Mouse (Mus musculus) left cerebral cortex, postnatal 4 days (tissue): Measurements from ENCODE around the gene Fam204a. TPM values are rescaled to one million over a fixed set of nuclear protein-coding genes. Genes with fewer than 3 reads are reported as not detected.

Source experiments
- DNase-seq: peaks from one replicate; pipeline ENCODE4 v3.0.0-alpha.2; 2022
- intact Hi-C: fragments of 180-260 bp; cut with DNase I; formaldehyde crosslinking; loops from one replicate; pipeline ENCODE4 v1.15.1; 2025
- total RNA-seq, 2 experiments: library from RNA; stranded (reverse); gene quantifications; 2 replicates each; pipeline ENCODE4 v1.2.3; 2021

The Fam204a gene
- total RNA-seq, 2 experiments from 2014 or later, result 34.8 to 36.3 TPM

DNA sequence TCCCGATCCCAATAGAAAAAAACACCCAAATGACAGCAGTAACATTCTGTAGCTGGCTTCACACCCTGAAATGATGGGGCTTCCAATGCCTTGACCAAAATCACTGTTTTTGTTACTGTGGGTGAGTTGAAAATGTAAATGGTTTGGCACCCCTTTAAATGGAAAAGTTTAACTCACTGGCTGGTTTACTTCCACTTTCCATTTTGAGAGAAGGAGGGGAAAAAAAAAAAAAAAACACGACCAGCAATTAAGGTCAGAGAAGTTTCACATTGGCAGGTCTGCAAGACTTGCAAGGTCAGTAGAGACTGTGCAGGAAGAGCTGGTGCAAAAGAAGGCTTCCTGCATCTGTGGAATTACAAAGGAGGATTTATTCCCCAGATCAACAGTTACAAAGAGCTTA, 61.1 kb downstream of the Fam204a start:
- DNase-seq, result no peak
- intact Hi-C loops, result no loop called here

- intact Hi-C loops, result no loop called here
- peak; percentile 53 for DNase-seq
Measured at GRCm38 (mm10) chr19:60160611-60161274, 65.8 kb downstream of the Fam204a start.

DNA sequence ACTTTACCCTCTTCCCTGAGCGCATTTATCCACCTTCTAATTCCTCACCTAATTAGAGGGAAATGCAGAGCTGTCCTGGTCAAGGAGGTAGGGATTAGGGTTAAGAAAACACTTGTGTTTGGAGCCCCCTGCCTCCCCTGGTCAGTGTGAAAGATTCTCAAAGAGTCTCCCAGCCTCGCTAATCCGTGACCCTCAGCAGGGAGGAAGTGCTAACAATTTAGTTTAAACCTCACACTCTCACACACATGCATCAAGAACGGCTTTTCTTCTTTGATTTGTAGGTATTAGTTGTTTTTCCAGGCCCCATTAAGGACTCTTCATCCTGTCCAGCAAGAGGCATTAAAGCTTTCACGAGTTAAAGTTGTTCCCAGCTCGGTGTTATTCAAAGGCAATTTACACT, 66.7 kb downstream of the Fam204a start:
- DNase-seq, result no peak
- intact Hi-C loops, result loop anchor here (10.0 kb wide), 1 partner anchor 145 kb away; no protein-coding TSS in a partner anchor

GRCm38 (mm10) chr19:60155266-60155665, 71.2 kb downstream of the Fam204a start:
- intact Hi-C loops, result loop anchor here (10.0 kb wide), 1 partner anchor 150 kb away; no protein-coding TSS in a partner anchor

GRCm38 (mm10) chr19:60153096-60153495, 73.4 kb downstream of the Fam204a start:
- intact Hi-C loops, result loop anchor here (10.0 kb wide), 1 partner anchor 152 kb away; no protein-coding TSS in a partner anchor
- DNase-seq, result no peak

More at GRCm38 (mm10) chr19:60155266-60155665, 71.2 kb downstream of the Fam204a start:
- no peak for DNase-seq

- DNase-seq, result no peak
Measured at GRCm38 (mm10) chr19:60150056-60150455, 76.4 kb downstream of the Fam204a start.

GRCm38 (mm10) chr19:60149078-60149960, 77.2 kb downstream of the Fam204a start:
- no peak for DNase-seq
- intact Hi-C loops, result loop anchor here (10.0 kb wide), 1 partner anchor 405 kb away; no protein-coding TSS in a partner anchor

More at GRCm38 (mm10) chr19:60150056-60150455, 76.4 kb downstream of the Fam204a start:
- intact Hi-C loops, result loop anchor here (10.0 kb wide), 1 partner anchor 155 kb away; no protein-coding TSS in a partner anchor

Other genes with a start within 250 kb of the Fam204a start
- gene Prlhr, start 241.6 kb upstream of the Fam204a start, total RNA-seq, result under 1 TPM; 0.44 to 0.48 TPM